Mouse (Mus musculus) embryonic fibroblast, embryonic 13.5 days (primary cell): ENCODE data around the gene A230072I06Rik.

Experiments used
- CTCF ChIP-seq: IDR thresholded peaks from 2 replicates; pipeline ENCODE4 v1.5.1; 2011; ENCODE audit warnings: mild to moderate bottlenecking, control low read depth, low read length, moderate library complexity, borderline replicate concordance; ENCODE audit not compliant: insufficient read depth
- POLR2A ChIP-seq: IDR thresholded peaks from 2 replicates; pipeline ENCODE4 v1.6.1; 2011; ENCODE audit warnings: low read depth, mild to moderate bottlenecking, control low read depth, low read length, moderate library complexity

- no peak for TF ChIP-seq POLR2A
- TF ChIP-seq CTCF, result no peak
Measured at GRCm38 (mm10) chr8:12298326-12298950, 19.8 kb downstream of the A230072I06Rik start.
